11 mouse cellular contexts compared by ENCODE assay signal in the genomic region with DNA sequence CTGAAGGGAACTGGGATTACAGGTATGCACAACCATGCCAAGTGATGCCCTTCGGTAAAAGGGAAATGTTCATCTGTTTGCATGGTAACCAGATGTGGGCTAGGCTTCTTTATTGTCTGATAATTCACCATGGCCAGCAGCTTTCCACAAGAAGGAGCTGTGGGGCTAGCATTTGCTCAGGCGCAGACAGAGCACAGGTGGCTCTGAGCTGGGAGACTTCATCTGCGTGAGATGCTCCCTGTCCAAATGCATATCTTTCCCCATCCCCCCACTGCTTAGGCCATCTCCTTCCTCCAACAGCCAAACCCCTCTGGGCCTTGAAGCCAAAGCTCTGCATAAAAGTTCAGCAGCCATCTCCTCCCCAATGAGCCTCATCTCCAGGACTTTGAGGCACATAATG. TPM values are rescaled to one million over a fixed set of nuclear protein-coding genes. Genes with fewer than 3 reads are reported as not detected.
DNase-seq lines count a peak whose midpoint lies in the region; ATAC-seq lines count a peak whose summit lies in the region.
"Had no signal": no experiment of that assay in that cellular context is flagged by ENCODE, and none has a peak within 500 bp of the region (broad histone marks: within the 10 kb centered on the region; RNA-seq: fewer than 3 reads in every experiment).

No protein-coding gene starts in this region.

- 57% methylated on average over 3 of the region's 3 CpGs for WGBS in kidney, embryonic 15.5 days
- WGBS in hindbrain, embryonic 12.5 days, result 22% methylated on average over 3 of the region's 3 CpGs

- no peak overlapping the region for H3K9ac ChIP-seq in kidney, embryonic 15.5 days
- no peak overlapping the region for H3K9ac ChIP-seq in hindbrain, embryonic 12.5 days

- H3K4me3 ChIP-seq in kidney, embryonic 15.5 days (replicated peaks), result no peak overlapping the region
- no peak overlapping the region for H3K4me3 ChIP-seq in hindbrain, embryonic 12.5 days

- DNase-seq in adrenal gland, adult 2 months, result peak; percentile 9
- no peak for DNase-seq in adrenal gland, postnatal 10 days
- DNase-seq in kidney, adult 18-20 months, result no peak
- DNase-seq in neural tube, embryonic 10.5 days (ENCODE audit: extremely low spot score, low spot score), result peak; percentile 32
- no peak for DNase-seq in frontal cortex, postnatal 25 days (ENCODE audit: low spot score in 2 of 2)
- no peak for DNase-seq in retina, postnatal 1 day
- DNase-seq: adrenal gland, adult 8-10 months; kidney, adult 11 months had no signal

- H3K4me2 ChIP-seq in kidney, embryonic 15.5 days, result no peak overlapping the region
- H3K4me2 ChIP-seq in hindbrain, embryonic 12.5 days (replicated peaks), result peak overlapping the region; percentile 19

- no peaks in the 10 kb centered on the region for H3K9me3 ChIP-seq in kidney, embryonic 15.5 days (replicated peaks)
- no peaks in the 10 kb centered on the region for H3K9me3 ChIP-seq in hindbrain, embryonic 12.5 days (replicated peaks)

- no peak for ATAC-seq in kidney, embryonic 15.5 days (replicated peaks; ENCODE audit: low FRiP score)
- ATAC-seq in hindbrain, embryonic 12.5 days (ENCODE audit: low FRiP score), result peak; percentile 37; the same call in 1 of the 2 replicates

- peaks cover 8% of the 10 kb centered on the region for H3K36me3 ChIP-seq in kidney, embryonic 15.5 days
- no peaks in the 10 kb centered on the region for H3K36me3 ChIP-seq in hindbrain, embryonic 12.5 days

- H3K4me1 ChIP-seq in kidney, embryonic 15.5 days, result peaks cover 87% of the 10 kb centered on the region
- H3K4me1 ChIP-seq in hindbrain, embryonic 12.5 days, result peaks cover 88% of the 10 kb centered on the region

- H3K27ac ChIP-seq in kidney, embryonic 15.5 days, result peak overlapping the region; percentile 33; the same call in 1 of the 2 replicates
- peak overlapping the region; percentile 35 for H3K27ac ChIP-seq in hindbrain, embryonic 12.5 days

- H3K27me3 ChIP-seq in kidney, embryonic 15.5 days, result no peaks in the 10 kb centered on the region
- H3K27me3 ChIP-seq in hindbrain, embryonic 12.5 days, result no peaks in the 10 kb centered on the region

RNA-seq across cellular contexts. Expression of a gene that starts 15.6 kb away (rescaled TPM):
- 10 to 100 TPM; 46.3 to 52.1 TPM for total RNA-seq in adrenal gland, adult 2 months (2021)
- 73.4 and 94.6 TPM in 2 replicates for polyA plus RNA-seq in adrenal gland, adult 2 months (2012; rRNA removed)
- 10 to 100 TPM; 33.5 to 35.9 TPM for total RNA-seq in adrenal gland, postnatal 10 days (2021)
- 19.1 and 24.2 TPM in 2 replicates for polyA plus RNA-seq in kidney, embryonic 15.5 days (2015; fragmentation: Nextera tagmentation; extraction: Ambion mirVana)
- 35.5 and 37.5 TPM in 2 replicates for polyA plus RNA-seq in hindbrain, embryonic 12.5 days (2016; fragmentation: Nextera tagmentation; extraction: Ambion mirVana)
- total RNA-seq: MEL had no signal

Comparison
In these comparisons a context has a peak if more than half of its experiments do, and no peak if none do; other contexts are left out.
1. DNase-seq: peak in adrenal gland, adult 2 months (single experiment) and neural tube, embryonic 10.5 days (single experiment); none in adrenal gland, postnatal 10 days (single experiment), kidney, adult 18-20 months (single experiment), frontal cortex, postnatal 25 days (0 of 2) and retina, postnatal 1 day (single experiment).